Comparison of ENCODE assay signal across 7 mouse cellular contexts in genomic region chr10:60284676-60285111, GRCm38 (mm10). TPM values are rescaled to one million over a fixed set of nuclear protein-coding genes. Genes with fewer than 3 reads are reported as not detected.
DNase-seq lines count a peak whose midpoint lies in the region; ATAC-seq and TF ChIP-seq lines count a peak whose summit lies in the region.

No protein-coding gene starts in this region.

- TF ChIP-seq EP300 in MEL (IDR thresholded peaks at IDR 0.05; ENCODE audit: low read depth in 1 of 2, low read length in 2 of 2) = no peak

- no peak for TF ChIP-seq RAD21 in MEL (IDR thresholded peaks at IDR 0.05; ENCODE audit: low read depth, low read length)

- 49% methylated on average over 8 of the region's 8 CpGs for WGBS in intestine, embryonic 14.5 days

- ATAC-seq in intestine, embryonic 14.5 days (replicated peaks; ENCODE audit: low FRiP score, low TSS enrichment, low read depth) = no peak

- no peaks in the 10 kb centered on the region for H3K9me3 ChIP-seq in MEL (replicated peaks; ENCODE audit: insufficient read depth, low read length)
- H3K9me3 ChIP-seq in intestine, embryonic 14.5 days (ENCODE audit: control insufficient read depth, low read length) = no peaks in the 10 kb centered on the region

- no peaks in the 10 kb centered on the region for H3K27me3 ChIP-seq in MEL (ENCODE audit: control insufficient read depth in 1 of 2, insufficient read depth in 2 of 2, low read length in 2 of 2)
- H3K27me3 ChIP-seq in intestine, embryonic 14.5 days (replicated peaks; ENCODE audit: control insufficient read depth, insufficient read depth, low read length) = no peaks in the 10 kb centered on the region
- H3K27me3 ChIP-seq in myocyte (ENCODE audit: control insufficient read depth, insufficient read depth, insufficient read length) = no peaks in the 10 kb centered on the region

- H3ac ChIP-seq in myocyte (ENCODE audit: control insufficient read depth, insufficient read length) = no peak overlapping the region

- H3K36me3 ChIP-seq in MEL (ENCODE audit: control insufficient read depth in 1 of 2, insufficient read depth in 2 of 2, low read length in 2 of 2) (peaks cover 0 to 58% of the 10 kb centered on the region in 2 experiments; a peak in 2 of 4 replicates), myocyte (ENCODE audit: control insufficient read depth, insufficient read depth) (no peaks in the 10 kb centered on the region)
- H3K36me3 ChIP-seq in intestine, embryonic 14.5 days (ENCODE audit: control insufficient read depth, insufficient read depth, low read length) = 0 out of 2 replicates have a peak, but pooled peaks cover 4% of the 10 kb centered on the region

- H3K4me1 ChIP-seq in MEL (ENCODE audit: control insufficient read depth in 1 of 2, insufficient read depth in 2 of 2, low read length in 2 of 2) = peaks cover 19 to 79% of the 10 kb centered on the region in 2 experiments
- peaks cover 46% of the 10 kb centered on the region for H3K4me1 ChIP-seq in intestine, embryonic 14.5 days (replicated peaks; ENCODE audit: control insufficient read depth, insufficient read depth, low read length)

- H3K4me2 ChIP-seq in intestine, embryonic 14.5 days (ENCODE audit: low read length) = no peak overlapping the region
- peak overlapping the region; percentile 24 for H3K4me2 ChIP-seq in myocyte (ENCODE audit: low read depth)

- peaks cover 78% of the 10 kb centered on the region for H3K79me2 ChIP-seq in MEL (ENCODE audit: control insufficient read depth, insufficient read depth, low read length, poor library complexity)
- H3K79me2 ChIP-seq in myocyte (ENCODE audit: control insufficient read depth, insufficient read depth) = peaks cover 100% of the 10 kb centered on the region

- TF ChIP-seq POLR2A in MEL (IDR thresholded peaks at IDR 0.05; ENCODE audit: control insufficient read depth in 1 of 2, insufficient read depth in 1 of 2, low read depth in 1 of 2, low read length in 2 of 2, poor library complexity in 1 of 2) = no peak
- no peak for TF ChIP-seq POLR2A in brain, embryonic 14.5 days (IDR thresholded peaks at IDR 0.05; ENCODE audit: borderline replicate concordance, extremely low read depth, insufficient read depth, insufficient read length, poor library complexity, severe bottlenecking)
- TF ChIP-seq POLR2A in myocyte (IDR thresholded peaks at IDR 0.05; ENCODE audit: insufficient read length, low read depth) = no peak

- peak overlapping the region; percentile 61 for H3K9ac ChIP-seq in MEL (ENCODE audit: control insufficient read depth, low read depth, low read length, poor library complexity, severe bottlenecking)
- H3K9ac ChIP-seq in intestine, embryonic 14.5 days (ENCODE audit: low read length) = no peak overlapping the region

- H3K4me3 ChIP-seq in MEL (ENCODE audit: control insufficient read depth in 1 of 2, insufficient read depth in 1 of 2, low read depth in 2 of 2, low read length in 2 of 2) (peak overlapping the region; percentile 40 to 64), myocyte (no peak overlapping the region)
- no peak overlapping the region for H3K4me3 ChIP-seq in intestine, embryonic 14.5 days (ENCODE audit: low read depth, low read length)

- TF ChIP-seq CTCF in MEL (IDR thresholded peaks at IDR 0.05 in 2 of 3, conservative IDR thresholded peaks at IDR 0.05 in 1 of 3; ENCODE audit: control insufficient read depth in 1 of 3, insufficient read depth in 1 of 3, low read depth in 2 of 3, low read length in 3 of 3, poor library complexity in 1 of 3, severe bottlenecking in 1 of 3) = no peak
- TF ChIP-seq CTCF in brain, embryonic 14.5 days (IDR thresholded peaks at IDR 0.05; ENCODE audit: borderline replicate concordance, extremely low read depth, insufficient read depth, insufficient read length) = no peak

- DNase-seq in MEL (ENCODE audit: low read depth, low spot score) = no peak
- peak; percentile 52 for DNase-seq in brain, embryonic 14.5 days (ENCODE audit: low read depth)
- DNase-seq in intestine, embryonic 14.5 days (ENCODE audit: low spot score) = no peak
- DNase-seq in urinary bladder, postnatal 25 days (ENCODE audit: low spot score) = no peak
- DNase-seq in cerebellum, adult 9-10 months = no peak
- no peak for DNase-seq in spleen, adult 18-20 months

- H3K27ac ChIP-seq in MEL (ENCODE audit: control insufficient read depth, low read depth, low read length) = peak overlapping the region; percentile 96
- H3K27ac ChIP-seq in intestine, embryonic 14.5 days (ENCODE audit: low read depth) = peak overlapping the region; percentile 49

TF ChIP-seq in MEL, 35 proteins besides CTCF, POLR2A, EP300 and RAD21:
- TF ChIP-seq UBTF (IDR thresholded peaks at IDR 0.05; ENCODE audit: borderline replicate concordance, insufficient read depth, low read depth, low read length) (no peak), GABPA (IDR thresholded peaks at IDR 0.05; ENCODE audit: low read depth, low read length) (no peak), SIN3A (IDR thresholded peaks at IDR 0.05; ENCODE audit: low read length) (no peak), USF2 (IDR thresholded peaks at IDR 0.05; ENCODE audit: borderline replicate concordance in 1 of 2, insufficient read depth in 1 of 2, low read depth in 1 of 2, low read length in 2 of 2) (no peak), MXI1 (IDR thresholded peaks at IDR 0.05; ENCODE audit: low read depth, low read length) (no peak), MAFK (IDR thresholded peaks at IDR 0.05; ENCODE audit: borderline replicate concordance, low read depth, low read length) (no peak), ZMIZ1 (IDR thresholded peaks at IDR 0.05; ENCODE audit: low read depth, low read length) (no peak), HCFC1 (IDR thresholded peaks at IDR 0.05; ENCODE audit: low read depth, low read length) (no peak), MAX (IDR thresholded peaks at IDR 0.05; ENCODE audit: low read length) (no peak), TBP (IDR thresholded peaks at IDR 0.05; ENCODE audit: low read depth, low read length) (no peak), USF1 (IDR thresholded peaks at IDR 0.05; ENCODE audit: low read depth, low read length) (no peak), POLR2AphosphoS5 (IDR thresholded peaks at IDR 0.05; ENCODE audit: borderline replicate concordance, low read depth, low read length) (no peak), NELFE (IDR thresholded peaks at IDR 0.05; ENCODE audit: low read depth, low read length) (no peak)

TF ChIP-seq in myocyte, 11 proteins besides CTCF, POLR2A, EP300 and RAD21:
- TF ChIP-seq MYOG (IDR thresholded peaks at IDR 0.05; ENCODE audit: control insufficient read depth in 1 of 3, insufficient read depth in 1 of 3, insufficient read length in 2 of 3, low read depth in 2 of 3) (peak in 2 of 3 experiments; percentile 18 to 77), MYOD1 (IDR thresholded peaks at IDR 0.05; ENCODE audit: control insufficient read depth in 1 of 3, insufficient read length in 2 of 3, low read depth in 2 of 3) (peak in 2 of 3 experiments; percentile 59 to 82), POLR2AphosphoS2 (IDR thresholded peaks at IDR 0.05; ENCODE audit: insufficient read length, low read depth) (no peak), CEBPB (IDR thresholded peaks at IDR 0.05; ENCODE audit: insufficient read depth, poor library complexity, severe bottlenecking) (no peak)

RNA-seq across cellular contexts. Expression of gene Psap, which starts 7.3 kb away (rescaled TPM):
- total RNA-seq in MEL (2012; rRNA removed) = 102 and 106 TPM in 2 replicates
- 100 to 1,000 TPM in 1 of 2 experiments, 10 to 100 TPM in 1; 56.8 to 153 TPM for polyA plus RNA-seq in MEL (2012; ENCODE audit: insufficient read depth in 1 of 2, insufficient read length in 2 of 2, low read depth in 1 of 2, low replicate concordance in 2 of 2, missing spikeins in 1 of 2)
- 626 and 654 TPM in 2 replicates for polyA plus RNA-seq in brain, embryonic 14.5 days (2012; rRNA removed)
- 104 and 124 TPM in 2 replicates for polyA plus RNA-seq in intestine, embryonic 14.5 days (2014; fragmentation: Nextera tagmentation; extraction: Ambion mirVana)
- 729 TPM for polyA plus RNA-seq in myocyte (2012; fragmentation: generic; extraction: Trizol)

Comparison
In these comparisons a context has a peak if more than half of its experiments do, and no peak if none do; other contexts are left out.
1. H3K4me3 ChIP-seq: peak in MEL (2 of 2); none in intestine, embryonic 14.5 days (single experiment) and myocyte (single experiment).